ENCODE assay signal across 17 mouse cellular contexts in the genomic region with DNA sequence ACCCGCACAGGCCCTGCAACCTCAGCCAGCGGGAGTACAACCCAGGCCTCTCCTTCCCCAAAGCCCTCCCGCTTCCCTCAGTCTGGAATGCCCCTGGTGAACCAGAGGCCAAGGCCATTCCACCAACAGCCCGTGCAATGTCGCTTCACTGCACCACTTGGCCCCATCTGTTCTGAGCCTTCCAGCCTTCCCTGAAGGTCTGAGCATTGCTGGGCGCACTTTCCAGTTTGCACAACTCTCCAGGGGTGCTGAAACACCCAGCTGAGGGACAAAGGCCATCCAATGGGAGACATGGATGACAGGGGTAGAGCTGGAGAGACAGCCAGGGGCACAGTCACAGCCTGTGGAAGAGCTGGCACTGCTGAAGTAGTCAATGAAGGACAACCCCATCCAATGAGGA.
DNase-seq lines count a peak whose midpoint lies in the region.
"Had no signal": no experiment of that assay in that cellular context is flagged by ENCODE, and none has a peak within 500 bp of the region (broad histone marks: within the 10 kb centered on the region; RNA-seq: fewer than 3 reads in every experiment).

No protein-coding gene starts in this region.

- no peaks in the 10 kb centered on the region for H3K36me3 ChIP-seq in heart, embryonic 10.5 days
- H3K36me3 ChIP-seq: embryonic facial prominence, embryonic 13.5 days; forebrain, embryonic 12.5 days; heart, embryonic 12.5 days; hindbrain, embryonic 12.5 days had no signal

- no peaks in the 10 kb centered on the region for H3K27me3 ChIP-seq in heart, embryonic 10.5 days (ENCODE audit: insufficient read depth, poor library complexity, severe bottlenecking)
- H3K27me3 ChIP-seq: embryonic facial prominence, embryonic 13.5 days; forebrain, embryonic 12.5 days; heart, embryonic 12.5 days; hindbrain, embryonic 12.5 days had no signal

- peak; percentile 70 for DNase-seq in heart, embryonic 10.5 days (ENCODE audit: low spot score)
- DNase-seq in heart, postnatal 10 days: no peak
- peak; percentile 5 for DNase-seq in adrenal gland, adult 8-10 months
- peak; percentile 66 for DNase-seq in adrenal gland, postnatal 10 days
- no peak for DNase-seq in cerebellum, adult 11 months
- no peak for DNase-seq in MN1 (ENCODE audit: low spot score)
- DNase-seq: cerebellum, adult 18-20 months; cerebellum, adult 9-11 months; cerebellum, postnatal 36 days; gastrocnemius, postnatal 10 days; heart, adult 2 months; heart, postnatal 36 days had no signal

- H3K9me3 ChIP-seq in heart, embryonic 10.5 days: no peaks in the 10 kb centered on the region
- H3K9me3 ChIP-seq: embryonic facial prominence, embryonic 13.5 days; forebrain, embryonic 12.5 days; heart, embryonic 12.5 days; hindbrain, embryonic 12.5 days had no signal

- no peak overlapping the region for H3K4me3 ChIP-seq in heart, embryonic 10.5 days
- no peak overlapping the region for H3K4me3 ChIP-seq in brown adipose tissue, adult 24 weeks (ENCODE audit: insufficient read depth, low read depth, low read length)
- H3K4me3 ChIP-seq: embryonic facial prominence, embryonic 13.5 days; forebrain, embryonic 12.5 days; heart, adult 2 months; heart, embryonic 12.5 days; hindbrain, embryonic 12.5 days had no signal

- intact Hi-C loops in heart, postnatal 10 days (cut with DNase I): no loop called here

- no peaks in the 10 kb centered on the region for H3K4me1 ChIP-seq in heart, embryonic 10.5 days
- peaks cover 2% of the 10 kb centered on the region; the same call in 1 of the 2 replicates for H3K4me1 ChIP-seq in brown adipose tissue, adult 24 weeks (ENCODE audit: control insufficient read depth, insufficient read depth, insufficient read length, low read length)
- H3K4me1 ChIP-seq: embryonic facial prominence, embryonic 13.5 days; forebrain, embryonic 12.5 days; heart, embryonic 12.5 days; hindbrain, embryonic 12.5 days had no signal

- no peak overlapping the region for H3K27ac ChIP-seq in heart, embryonic 10.5 days
- H3K27ac ChIP-seq in brown adipose tissue, adult 24 weeks (replicated peaks; ENCODE audit: low read depth, low read length): peak overlapping the region; percentile 77; the same call in 1 of the 2 replicates
- H3K27ac ChIP-seq: embryonic facial prominence, embryonic 13.5 days; forebrain, embryonic 12.5 days; heart, adult 2 months; hindbrain, embryonic 12.5 days had no signal

- 60% methylated on average over 6 of the region's 6 CpGs for WGBS in heart, embryonic 10.5 days

Comparison
In these comparisons a context has a peak if more than half of its experiments do, and no peak if none do; other contexts are left out.
1. DNase-seq: peak in heart, embryonic 10.5 days (single experiment), adrenal gland, adult 8-10 months (single experiment) and adrenal gland, postnatal 10 days (single experiment); none in heart, postnatal 10 days (0 of 2), cerebellum, adult 11 months (single experiment) and MN1 (single experiment).